Mouse (Mus musculus) limb, embryonic 10.5 days (tissue): ENCODE measurements around the gene Tm7sf3. TPM values are rescaled to one million over a fixed set of nuclear protein-coding genes. Genes with fewer than 3 reads are reported as not detected.
"Not testable (repeated sequence)": the region's sequence is repeated elsewhere in the genome, so short reads cannot be mapped to it uniquely, and the experiment has no call there.

Source experiments
- DNase-seq: peaks from one replicate; pipeline ENCODE4 v3.0.0-alpha.2; 2017; ENCODE audit warnings: low spot score
- H3K27ac ChIP-seq: fragments of 300-500 bp; sonication (generic); 2 replicates; pipeline ENCODE4 v1.5.1; 2016; ENCODE audit warnings: mild to moderate bottlenecking
- H3K27me3 ChIP-seq: fragments of 300-500 bp; sonication (generic); 2 replicates; pipeline ENCODE4 v1.6.1; 2016; ENCODE audit warnings: low read depth, mild to moderate bottlenecking; ENCODE audit not compliant: poor library complexity, severe bottlenecking
- H3K36me3 ChIP-seq: fragments of 300-500 bp; sonication (generic); 2 replicates; pipeline ENCODE4 v1.6.1; 2016; ENCODE audit warnings: mild to moderate bottlenecking, moderate library complexity
- H3K4me1 ChIP-seq: fragments of 300-500 bp; sonication (generic); 2 replicates; pipeline ENCODE4 v1.6.1; 2016
- H3K4me3 ChIP-seq: fragments of 300-500 bp; sonication (generic); 2 replicates; pipeline ENCODE4 v1.5.1; 2016; ENCODE audit warnings: mild to moderate bottlenecking, moderate library complexity
- H3K9me3 ChIP-seq: fragments of 300-500 bp; sonication (generic); replicated peaks from 2 replicates; pipeline ENCODE4 v1.6.1; 2016; ENCODE audit warnings: mild to moderate bottlenecking
- WGBS: fragments of 180-500 bp; shearing (Covaris S2); methylation state at CpG from one replicate; pipeline ENCODE4 v1.1.7; 2016; 5-methylcytosine and 5-hydroxymethylcytosine counted together
- polyA plus RNA-seq: library from polyadenylated mRNA; unstranded; fragments of >200 nt; fragmentation: Nextera tagmentation; extraction: Ambion mirVana; gene quantifications from 2 replicates; pipeline ENCODE4 v1.2.1, GENCODE M21; 2016

The Tm7sf3 gene
- polyA plus RNA-seq, 1 experiment from 2014 or later = 25.8 TPM

GRCm38 (mm10) chr6:146580381-146580926, 62.2 kb downstream of the Tm7sf3 start:
- Histone ChIP-seq H3K36me3 (peaks cover 9% of the 10 kb centered on the region), H3K4me3 (no peak overlapping the region), H3K27me3 (no peaks in the 10 kb centered on the region), H3K4me1 (peaks cover 32% of the 10 kb centered on the region), H3K27ac (no peak overlapping the region), H3K9me3 (no peaks in the 10 kb centered on the region)
- 46% methylated on average over 2 of the region's 2 CpGs for WGBS
- no peak for DNase-seq

DNA sequence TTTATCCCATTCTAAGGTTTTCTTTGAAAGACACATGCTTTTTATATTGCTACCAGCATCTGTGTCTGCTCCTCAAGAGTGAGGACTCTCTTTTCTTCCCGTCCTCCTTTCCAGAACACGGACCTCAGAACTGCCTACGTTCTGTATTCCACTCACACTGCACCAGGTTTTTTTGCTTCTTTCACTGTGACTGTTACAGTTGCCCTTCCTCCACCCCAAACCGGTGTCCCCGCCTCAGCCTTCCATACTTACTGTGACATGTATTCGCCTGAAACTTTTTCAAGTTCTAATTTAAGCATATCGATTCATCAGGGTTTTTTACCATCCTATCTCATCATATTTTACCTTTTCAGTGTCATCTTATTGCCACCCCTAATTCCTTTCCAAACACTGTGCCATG, 64.0 kb downstream of the Tm7sf3 start:
- H3K27ac ChIP-seq = peak overlapping the region; percentile 98
- no peaks in the 10 kb centered on the region for H3K9me3 ChIP-seq
- DNase-seq = peak; percentile 32
- no peaks in the 10 kb centered on the region for H3K27me3 ChIP-seq
- WGBS = 18% methylated on average over 7 of the region's 7 CpGs
- 0 out of 2 replicates have a peak, but pooled peaks cover 4% of the 10 kb centered on the region for H3K36me3 ChIP-seq
- H3K4me3 ChIP-seq = peak overlapping the region; percentile 96
- peaks cover 38% of the 10 kb centered on the region for H3K4me1 ChIP-seq

GRCm38 (mm10) chr6:146578111-146578531, 64.5 kb downstream of the Tm7sf3 start:
- H3K27me3 ChIP-seq = no peaks in the 10 kb centered on the region
- WGBS = under 1% methylated on average over 22 of the region's 22 CpGs
- peak overlapping the region; percentile 98 for H3K27ac ChIP-seq
- DNase-seq = peak; percentile 71
- H3K36me3 ChIP-seq = 0 out of 2 replicates have a peak, but pooled peaks cover 4% of the 10 kb centered on the region
- peaks cover 38% of the 10 kb centered on the region for H3K4me1 ChIP-seq
- peak overlapping the region; percentile 96 for H3K4me3 ChIP-seq
- H3K9me3 ChIP-seq = no peaks in the 10 kb centered on the region

DNA sequence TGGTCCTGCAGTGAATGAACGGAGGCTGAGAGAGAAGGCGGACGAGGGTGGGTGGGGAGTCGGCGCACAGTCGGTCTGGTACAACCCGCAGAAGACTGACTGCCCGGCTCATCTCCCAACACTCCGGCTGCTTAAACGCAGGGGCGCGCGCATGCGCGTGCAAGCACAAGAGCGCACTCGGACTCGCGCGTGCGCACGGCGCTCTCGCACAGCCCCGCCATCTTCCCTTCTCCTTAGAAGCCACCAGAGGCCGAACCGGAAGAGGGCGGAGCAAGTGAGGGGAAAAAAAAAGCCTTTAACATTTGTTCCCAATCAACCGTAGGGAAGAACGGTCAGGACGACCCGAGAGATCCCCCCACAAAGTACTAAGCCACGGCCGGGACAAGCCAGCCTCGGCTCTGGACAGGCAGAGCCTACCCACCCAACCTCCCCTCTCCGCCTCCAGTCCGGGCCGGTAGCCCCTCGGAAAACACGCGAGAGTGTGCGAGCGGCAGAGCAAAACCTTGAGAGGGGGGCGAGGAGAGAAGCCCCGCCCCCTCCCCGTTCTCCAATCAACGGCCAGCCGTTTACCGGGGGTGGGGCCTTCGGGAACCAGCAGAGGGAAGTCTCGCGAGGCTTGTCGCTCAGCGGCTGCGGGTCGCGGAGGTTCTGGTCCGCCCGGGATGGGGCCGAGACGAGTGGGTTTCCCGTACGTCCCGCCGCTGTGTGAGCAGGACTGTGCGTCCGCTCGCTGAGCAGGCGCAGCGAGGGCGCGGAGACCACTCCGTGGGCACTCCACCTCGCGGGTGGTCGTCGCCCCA, 65.1 kb downstream of the Tm7sf3 start, which contains the start of gene Ints13:
Gene Ints13, minus strand, starts transcription at position 526 of the 800 bp plus-strand sequence.
- peaks cover 36% of the 10 kb centered on the region for H3K4me1 ChIP-seq
- DNase-seq = peak; percentile 96
- H3K36me3 ChIP-seq = 0 out of 2 replicates have a peak, but pooled peaks cover 4% of the 10 kb centered on the region
- peak within 1 kb of the TSS; percentile 96 for H3K4me3 ChIP-seq
- peak within 1 kb of the TSS; percentile 98 for H3K27ac ChIP-seq
- H3K27me3 ChIP-seq = no peaks in the 10 kb centered on the region
- WGBS = under 1% methylated on average over 77 of the region's 77 CpGs
- H3K9me3 ChIP-seq = no peaks in the 10 kb centered on the region

DNA sequence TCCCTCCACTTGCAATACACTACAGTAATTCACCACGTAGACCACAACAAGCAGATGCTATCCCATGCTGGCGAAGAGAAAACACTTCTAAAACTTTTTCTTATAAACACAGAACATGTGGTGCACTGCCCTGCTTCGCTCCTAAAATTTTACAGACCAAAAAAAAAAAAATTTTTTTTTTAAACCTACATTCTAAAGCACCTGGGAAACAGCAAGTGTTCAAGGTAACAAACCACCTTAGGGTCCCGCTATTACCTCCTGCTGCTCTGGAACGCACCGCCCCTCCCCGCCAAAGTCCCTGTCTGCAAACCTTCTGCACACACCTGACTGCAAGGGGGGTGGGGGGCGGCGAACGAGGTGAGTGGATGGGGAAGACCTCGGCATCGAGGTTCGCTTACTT, 65.7 kb downstream of the Tm7sf3 start, which contains the start of gene Fgfr1op2:
Gene Fgfr1op2, plus strand, starts transcription at position 301 of the 400 bp plus-strand sequence.
- Histone ChIP-seq H3K9me3 (no peaks in the 10 kb centered on the region), H3K4me3 (peak within 1 kb of the TSS; percentile 96), H3K27ac (peak within 1 kb of the TSS; percentile 98), H3K4me1 (peaks cover 40% of the 10 kb centered on the region), H3K36me3 (0 out of 2 replicates have a peak, but pooled peaks cover 4% of the 10 kb centered on the region), H3K27me3 (no peaks in the 10 kb centered on the region)
- 1% methylated on average over 13 of the region's 13 CpGs for WGBS
- no peak for DNase-seq

DNA sequence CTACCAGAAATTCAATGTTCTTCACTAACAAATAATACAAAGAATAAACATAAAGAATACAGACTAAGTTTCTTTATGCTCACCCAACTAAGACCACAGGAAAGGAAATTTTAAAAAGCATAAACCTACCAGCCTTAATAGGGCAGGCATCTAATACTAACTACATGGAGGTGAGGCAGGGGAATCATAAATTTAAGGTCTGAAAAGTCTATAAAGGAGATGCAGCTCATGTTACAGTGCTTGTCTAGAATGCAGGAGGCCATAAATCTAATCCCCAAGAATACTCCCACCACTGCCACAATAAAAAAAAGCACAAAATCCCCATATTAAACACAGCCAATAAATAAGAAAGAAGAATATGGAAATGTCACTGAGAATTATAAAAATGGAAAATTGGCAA, 70.6 kb downstream of the Tm7sf3 start:
- DNase-seq = no peak

DNA sequence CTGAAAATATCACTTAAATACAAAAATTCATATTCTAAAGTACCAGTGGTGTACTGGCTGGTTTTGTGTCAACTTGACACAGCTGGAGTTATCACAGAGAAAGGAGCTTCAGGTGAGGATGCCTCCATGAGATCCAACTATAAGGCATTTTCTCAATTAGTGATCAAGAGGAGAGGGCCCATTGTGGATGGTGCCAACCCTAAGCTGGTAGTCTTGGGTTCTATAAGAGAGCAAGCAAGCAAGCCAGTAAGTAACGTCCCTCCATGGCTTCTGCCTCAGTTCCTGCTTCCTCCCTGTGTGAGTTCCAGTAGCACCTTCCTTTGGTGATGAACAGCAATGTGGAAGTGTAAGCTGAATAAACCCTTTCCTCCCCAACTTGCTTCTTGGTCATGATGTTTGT, 80.2 kb downstream of the Tm7sf3 start:
- not testable (repeated sequence) for H3K4me1 ChIP-seq, DNase-seq, H3K9me3 ChIP-seq, H3K27me3 ChIP-seq, H3K4me3 ChIP-seq, H3K27ac ChIP-seq
- peaks cover 89% of the 10 kb centered on the region for H3K36me3 ChIP-seq
- 82% methylated on average over 1 of the region's 1 CpGs for WGBS

More for the DNA sequence above, 70.6 kb downstream of the Tm7sf3 start:
- Histone ChIP-seq H3K27me3 (no peaks in the 10 kb centered on the region), H3K36me3 (peaks cover 28% of the 10 kb centered on the region), H3K27ac (no peak overlapping the region), H3K4me1 (peaks cover 26% of the 10 kb centered on the region), H3K9me3 (no peaks in the 10 kb centered on the region), H3K4me3 (no peak overlapping the region)

Other genes with a start within 250 kb of the Tm7sf3 start
- gene Itpr2, start 140.6 kb downstream of the Tm7sf3 start, polyA plus RNA-seq = 3.7 and 3.8 TPM in 2 replicates
- 84.2 and 87.8 TPM in 2 replicates for gene Fgfr1op2, start 65.6 kb downstream of the Tm7sf3 start, polyA plus RNA-seq
- gene Ints13, start 65.0 kb downstream of the Tm7sf3 start, polyA plus RNA-seq = 80.1 and 101 TPM in 2 replicates
- gene Med21, start 277 bp downstream of the Tm7sf3 start, polyA plus RNA-seq = 130 and 139 TPM in 2 replicates
- gene Stk38l, start 82.2 kb upstream of the Tm7sf3 start, polyA plus RNA-seq = 20.0 and 24.6 TPM in 2 replicates
- gene Arntl2, start 153.2 kb upstream of the Tm7sf3 start, polyA plus RNA-seq = 1.8 and 4.6 TPM in 2 replicates
- gene Smco2, start 207.3 kb upstream of the Tm7sf3 start, polyA plus RNA-seq = not detected in 2 replicates
- gene Ppfibp1, start 245.7 kb upstream of the Tm7sf3 start, polyA plus RNA-seq = 31.9 and 37.0 TPM in 2 replicates